Mouse (Mus musculus): ENCODE measurements around the gene Foxp1.

- TF ChIP-seq EP300 (IDR thresholded peaks at IDR 0.05; ENCODE audit: low read depth) (no peak), CTCF (IDR thresholded peaks at IDR 0.05; ENCODE audit: low read depth) (no peak)
Measured at GRCm38 (mm10) chr6:99336191-99336590, 186.3 kb downstream of the Foxp1 start.
